Mouse (Mus musculus) heart, embryonic 14.5 days (tissue): Measurements from ENCODE around the gene Them5. TPM values are rescaled to one million over a fixed set of nuclear protein-coding genes. Genes with fewer than 3 reads are reported as not detected.

ENCODE experiments used
- ATAC-seq: fragments of 200-750 bp; cut with Nextera tagmentation; 2 replicates; pipeline ENCODE4 v1.8.0; 2017; ENCODE audit warnings: low read depth, moderate TSS enrichment; ENCODE audit not compliant: insufficient number of reproducible peaks, insufficient read depth, low FRiP score
- H3K27ac ChIP-seq, 2 experiments: fragments of 200-500 bp in 1 of 2; fragments of 300-500 bp in 1 of 2; sonication (generic) in 1 of 2; replicated peaks in 1 of 2; 2 replicates each; pipeline ENCODE4 v1.5.1; 2012 to 2014; ENCODE audit warnings: low read depth in 2 of 2, low read length in 2 of 2, control low read depth in 1 of 2, mild to moderate bottlenecking in 1 of 2, mixed read lengths in 1 of 2; ENCODE audit not compliant: control insufficient read depth in 1 of 2, insufficient read depth in 1 of 2
- H3K27me3 ChIP-seq: fragments of 300-500 bp; sonication (generic); 2 replicates; pipeline ENCODE4 v1.6.1; 2014; ENCODE audit warnings: mild to moderate bottlenecking, low read length, control low read depth; ENCODE audit not compliant: control insufficient read depth, insufficient read depth
- H3K36me3 ChIP-seq: fragments of 300-500 bp; sonication (generic); 2 replicates; pipeline ENCODE4 v1.6.1; 2014; ENCODE audit warnings: mild to moderate bottlenecking, control low read depth, low read length, mixed read lengths; ENCODE audit not compliant: control insufficient read depth, insufficient read depth
- H3K4me1 ChIP-seq, 2 experiments: fragments of 200-500 bp in 1 of 2; fragments of 300-500 bp in 1 of 2; sonication (generic) in 1 of 2; 2 replicates each; pipeline ENCODE4 v1.6.1; 2012 to 2014; ENCODE audit warnings: low read length in 2 of 2, control low read depth in 1 of 2, mixed read lengths in 1 of 2; ENCODE audit not compliant: control insufficient read depth in 2 of 2, insufficient read depth in 2 of 2
- H3K4me2 ChIP-seq: fragments of 300-500 bp; sonication (generic); 2 replicates; pipeline ENCODE4 v1.6.1; 2014; ENCODE audit warnings: mild to moderate bottlenecking, low read length
- H3K4me3 ChIP-seq, 2 experiments: fragments of 200-500 bp in 1 of 2; fragments of 300-500 bp in 1 of 2; sonication (generic) in 1 of 2; 2 replicates each; pipeline ENCODE4 v1.5.1; 2012 to 2014; ENCODE audit warnings: low read length in 2 of 2, mild to moderate bottlenecking in 2 of 2, control low read depth in 1 of 2, low read depth in 1 of 2, moderate library complexity in 1 of 2; ENCODE audit not compliant: control insufficient read depth in 1 of 2, insufficient read depth in 1 of 2
- H3K9ac ChIP-seq: fragments of 300-500 bp; sonication (generic); 2 replicates; pipeline ENCODE4 v1.6.1; 2014; ENCODE audit warnings: mild to moderate bottlenecking, low read length
- H3K9me3 ChIP-seq: fragments of 300-500 bp; sonication (generic); 2 replicates; pipeline ENCODE4 v1.6.1; 2016; ENCODE audit warnings: low read length, control low read depth; ENCODE audit not compliant: control insufficient read depth
- WGBS: fragments of 180-500 bp; shearing (Covaris S2); extraction: QIAGEN DNeasy Blood & Tissue Kit; methylation state at CpG from one replicate; pipeline ENCODE4 v1.1.7; 2014; 5-methylcytosine and 5-hydroxymethylcytosine counted together
- polyA plus RNA-seq: library from polyadenylated mRNA; unstranded; fragments of >200 nt; fragmentation: Nextera tagmentation; extraction: Ambion mirVana; gene quantifications from 2 replicates; pipeline ENCODE4 v1.2.1, GENCODE M21; 2014

Gene Them5
- polyA plus RNA-seq, 1 experiment from 2014 or later = not detected

DNA sequence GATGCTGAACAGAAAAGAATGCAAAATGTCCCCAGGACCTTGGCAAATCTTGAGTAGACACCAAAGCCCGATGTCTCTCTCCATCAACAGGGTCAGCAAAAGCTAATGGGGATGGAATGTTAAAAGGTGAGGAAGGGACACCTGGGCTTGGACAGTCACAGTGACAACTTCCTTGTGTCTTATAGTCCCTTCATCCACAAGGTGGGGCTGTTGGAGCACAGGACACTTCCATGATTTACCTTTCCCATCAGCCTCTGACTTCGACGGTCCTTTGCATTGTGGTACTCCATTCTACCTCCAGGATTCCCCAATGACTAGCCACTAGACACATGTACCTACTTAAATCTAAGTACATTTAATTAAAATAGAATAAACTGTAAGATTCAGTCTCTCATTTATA is 13.2 kb upstream of the Them5 start:
- Histone ChIP-seq H3K4me1 (no peaks in the 10 kb centered on the region), H3K27me3 (no peaks in the 10 kb centered on the region), H3K9ac (no peak overlapping the region), H3K9me3 (no peaks in the 10 kb centered on the region), H3K4me2 (no peak overlapping the region), H3K27ac (no peak overlapping the region), H3K36me3 (peaks cover 30% of the 10 kb centered on the region), H3K4me3 (no peak overlapping the region)
- no peak for ATAC-seq
- 62% methylated on average over 3 of the region's 3 CpGs for WGBS

- Histone ChIP-seq H3K36me3 (peaks cover 15% of the 10 kb centered on the region), H3K4me2 (no peak overlapping the region), H3K4me3 (no peak overlapping the region), H3K4me1 (no peaks in the 10 kb centered on the region), H3K9me3 (0 out of 2 replicates have a peak, but pooled peaks cover 3% of the 10 kb centered on the region), H3K9ac (no peak overlapping the region), H3K27me3 (no peaks in the 10 kb centered on the region), H3K27ac (no peak overlapping the region)
- 89% methylated on average over 4 of the region's 4 CpGs for WGBS
- ATAC-seq = no peak
Measured at GRCm38 (mm10) chr3:94334442-94334841, 7.5 kb upstream of the Them5 start.

DNA sequence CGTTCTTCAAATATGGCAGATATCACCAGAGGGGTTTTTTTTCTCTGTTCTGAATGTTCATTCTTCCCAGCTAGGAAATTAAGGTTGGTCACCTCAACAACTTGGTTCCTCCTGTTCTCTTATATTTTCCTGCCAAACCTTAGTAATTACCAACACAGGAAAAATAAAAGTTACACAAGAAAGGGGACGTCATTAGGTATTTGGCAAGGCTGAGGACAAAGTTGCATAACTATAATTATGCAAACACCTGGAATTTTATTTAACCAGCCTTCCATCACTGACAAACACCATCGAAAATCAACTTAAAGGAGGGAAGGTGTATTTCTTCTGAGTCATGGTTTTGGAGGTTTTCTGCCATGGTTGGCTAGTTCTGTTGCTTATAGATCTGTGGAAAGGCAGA is 3.4 kb upstream of the Them5 start:
- H3K4me2 ChIP-seq = no peak overlapping the region
- WGBS = 75% methylated on average over 3 of the region's 3 CpGs
- no peak for ATAC-seq
- 0 out of 2 replicates have a peak, but pooled peaks cover 3% of the 10 kb centered on the region for H3K9me3 ChIP-seq
- no peak overlapping the region for H3K27ac ChIP-seq
- no peaks in the 10 kb centered on the region for H3K27me3 ChIP-seq
- no peak overlapping the region for H3K9ac ChIP-seq
- H3K4me1 ChIP-seq = peaks cover 0 to 6% of the 10 kb centered on the region in 2 experiments; a peak in 2 of 4 replicates
- H3K4me3 ChIP-seq = no peak overlapping the region
- no peaks in the 10 kb centered on the region for H3K36me3 ChIP-seq

GRCm38 (mm10) chr3:94342552-94342951 is 653 bp downstream of the Them5 start:
- H3K4me1 ChIP-seq = peaks cover 0 to 6% of the 10 kb centered on the region in 2 experiments; a peak in 2 of 4 replicates
- H3K4me2 ChIP-seq = no peak overlapping the region
- no peak overlapping the region for H3K4me3 ChIP-seq
- no peak overlapping the region for H3K9ac ChIP-seq
- H3K36me3 ChIP-seq = no peaks in the 10 kb centered on the region
- WGBS = 48% methylated on average over 1 of the region's 1 CpGs
- no peaks in the 10 kb centered on the region for H3K27me3 ChIP-seq
- no peaks in the 10 kb centered on the region for H3K9me3 ChIP-seq
- no peak for ATAC-seq
- no peak overlapping the region for H3K27ac ChIP-seq

DNA sequence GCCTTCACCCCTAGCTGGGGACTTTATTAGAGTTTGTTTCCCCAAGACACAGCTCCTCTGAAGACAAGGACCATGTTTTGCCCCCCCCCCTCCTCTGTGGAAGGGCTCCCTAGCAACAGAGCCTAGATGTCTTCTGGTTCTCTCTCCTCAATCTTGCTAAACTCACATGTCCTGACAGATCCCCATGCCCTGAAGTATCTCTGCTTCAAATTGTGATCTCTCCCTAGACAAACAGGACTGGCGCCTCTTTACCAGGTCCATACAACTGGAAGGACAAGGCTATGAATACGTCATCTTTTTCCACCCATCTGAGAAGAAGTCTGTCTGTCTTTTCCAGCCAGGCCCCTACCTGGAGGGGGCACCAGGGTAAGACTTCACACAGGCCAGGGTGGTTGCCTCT is 2.3 kb downstream of the Them5 start:
- Histone ChIP-seq H3K27me3 (no peaks in the 10 kb centered on the region), H3K4me3 (no peak overlapping the region), H3K4me2 (no peak overlapping the region), H3K27ac (no peak overlapping the region), H3K4me1 (peaks cover 0 to 6% of the 10 kb centered on the region in 2 experiments; a peak in 2 of 4 replicates), H3K9ac (no peak overlapping the region), H3K9me3 (no peaks in the 10 kb centered on the region), H3K36me3 (no peaks in the 10 kb centered on the region)
- ATAC-seq = no peak
- 76% methylated on average over 2 of the region's 2 CpGs for WGBS

DNA sequence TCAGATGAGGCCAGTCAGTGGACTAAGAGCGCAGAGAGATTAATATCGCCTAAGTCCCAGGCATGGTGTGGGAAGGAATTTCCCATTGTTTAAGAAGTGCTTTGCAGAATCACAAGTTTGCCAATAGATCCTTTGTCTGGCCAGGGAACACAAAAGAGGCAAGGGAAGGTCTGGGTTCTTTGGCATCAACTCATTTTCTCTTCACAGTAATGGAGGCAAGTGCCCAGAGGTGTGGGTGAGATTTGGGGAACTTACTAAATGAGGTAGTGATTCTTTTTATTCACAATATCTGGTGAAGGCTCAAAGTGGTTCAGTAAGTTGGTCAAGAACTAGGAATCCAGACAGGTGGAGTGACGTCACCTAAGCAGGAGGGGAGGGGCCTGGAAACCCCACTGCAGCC is 3.0 kb downstream of the Them5 start:
- no peak overlapping the region for H3K27ac ChIP-seq
- H3K4me3 ChIP-seq = no peak overlapping the region
- no peaks in the 10 kb centered on the region for H3K36me3 ChIP-seq
- no peak overlapping the region for H3K4me2 ChIP-seq
- no peaks in the 10 kb centered on the region for H3K9me3 ChIP-seq
- H3K4me1 ChIP-seq = peaks cover 0 to 6% of the 10 kb centered on the region in 2 experiments; a peak in 2 of 4 replicates
- ATAC-seq = no peak
- no peaks in the 10 kb centered on the region for H3K27me3 ChIP-seq
- 72% methylated on average over 3 of the region's 3 CpGs for WGBS
- H3K9ac ChIP-seq = no peak overlapping the region

- Histone ChIP-seq H3K9me3 (0 out of 2 replicates have a peak, but pooled peaks cover 2% of the 10 kb centered on the region), H3K27ac (no peak overlapping the region), H3K4me1 (no peaks in the 10 kb centered on the region), H3K4me3 (no peak overlapping the region), H3K4me2 (no peak overlapping the region), H3K9ac (no peak overlapping the region), H3K36me3 (no peaks in the 10 kb centered on the region), H3K27me3 (no peaks in the 10 kb centered on the region)
- 57% methylated on average over 2 of the region's 2 CpGs for WGBS
- ATAC-seq = no peak
Measured at GRCm38 (mm10) chr3:94348146-94348545, 6.2 kb downstream of the Them5 start.

- Histone ChIP-seq H3K4me1 (no peaks in the 10 kb centered on the region), H3K9ac (no peak overlapping the region), H3K9me3 (0 out of 2 replicates have a peak, but pooled peaks cover 5% of the 10 kb centered on the region), H3K4me3 (no peak overlapping the region), H3K4me2 (no peak overlapping the region), H3K27me3 (peaks cover 41% of the 10 kb centered on the region), H3K36me3 (no peaks in the 10 kb centered on the region), H3K27ac (no peak overlapping the region)
- ATAC-seq = no peak
- WGBS = 0% methylated on average over 1 of the region's 1 CpGs
Measured at GRCm38 (mm10) chr3:94360812-94361211, 18.9 kb downstream of the Them5 start.
